Mouse (Mus musculus) liver, embryonic 16.5 days (tissue): ENCODE data around the gene Lpin2. TPM values are rescaled to one million over a fixed set of nuclear protein-coding genes. Genes with fewer than 3 reads are reported as not detected.

Source experiments
- ATAC-seq: fragments of 200-750 bp; cut with Nextera tagmentation; 2 replicates; pipeline ENCODE4 v1.8.0; 2017; ENCODE audit warnings: low read depth, mild to moderate bottlenecking, moderate number of reproducible peaks, moderate library complexity
- H3K27ac ChIP-seq: fragments of 300-500 bp; sonication (generic); 2 replicates; pipeline ENCODE4 v1.5.1; 2014; ENCODE audit warnings: mild to moderate bottlenecking, low read length
- H3K27me3 ChIP-seq: fragments of 300-500 bp; sonication (generic); 2 replicates; pipeline ENCODE4 v1.6.1; 2014; ENCODE audit warnings: low read depth, low read length, mixed read lengths; ENCODE audit not compliant: control insufficient read depth, insufficient read depth
- H3K36me3 ChIP-seq: fragments of 300-500 bp; sonication (generic); 2 replicates; pipeline ENCODE4 v1.6.1; 2014; ENCODE audit warnings: mild to moderate bottlenecking; ENCODE audit not compliant: control insufficient read depth, insufficient read depth
- H3K4me1 ChIP-seq: fragments of 300-500 bp; sonication (generic); 2 replicates; pipeline ENCODE4 v1.6.1; 2014; ENCODE audit warnings: low read depth, low read length, mixed read lengths; ENCODE audit not compliant: control insufficient read depth
- H3K4me2 ChIP-seq: fragments of 300-500 bp; sonication (generic); 2 replicates; pipeline ENCODE4 v1.6.1; 2014; ENCODE audit warnings: low read depth, low read length, mixed read lengths
- H3K4me3 ChIP-seq: fragments of 300-500 bp; sonication (generic); 2 replicates; pipeline ENCODE4 v1.5.1; 2014; ENCODE audit warnings: low read depth, mild to moderate bottlenecking, low read length
- H3K9ac ChIP-seq: fragments of 300-500 bp; sonication (generic); 2 replicates; pipeline ENCODE4 v1.6.1; 2014; ENCODE audit warnings: low read depth, low read length
- H3K9me3 ChIP-seq: fragments of 300-500 bp; sonication (generic); replicated peaks from 2 replicates; pipeline ENCODE4 v1.6.1; 2016; ENCODE audit warnings: low read length; ENCODE audit not compliant: control insufficient read depth
- WGBS: fragments of 180-500 bp; shearing (Covaris S2); extraction: QIAGEN DNeasy Blood & Tissue Kit; methylation state at CpG from one replicate; pipeline ENCODE4 v1.1.7; 2014; ENCODE audit not compliant: insufficient replicate concordance; 5-methylcytosine and 5-hydroxymethylcytosine counted together
- polyA plus RNA-seq: library from polyadenylated mRNA; unstranded; fragments of >200 nt; fragmentation: Nextera tagmentation; extraction: Ambion mirVana; gene quantifications from 2 replicates; pipeline ENCODE4 v1.2.1, GENCODE M21; 2015

Lpin2 gene
- polyA plus RNA-seq, 1 experiment from 2014 or later: 51.5 TPM

GRCm38 (mm10) chr17:71204809-71205091 is 22.4 kb downstream of the Lpin2 start:
- peak; percentile 7 for ATAC-seq
- Histone ChIP-seq H3K4me1 (peaks cover 48% of the 10 kb centered on the region), H3K27ac (peak overlapping the region; percentile 84), H3K27me3 (no peaks in the 10 kb centered on the region), H3K36me3 (no peaks in the 10 kb centered on the region; the same call in 1 of the 2 replicates), H3K4me3 (peak overlapping the region; percentile 58), H3K4me2 (peak overlapping the region; percentile 67), H3K9ac (peak overlapping the region; percentile 53), H3K9me3 (no peaks in the 10 kb centered on the region)
- 47% methylated on average over 6 of the region's 6 CpGs for WGBS

- peak overlapping the region; percentile 71 for H3K27ac ChIP-seq
- H3K9me3 ChIP-seq: no peaks in the 10 kb centered on the region
- ATAC-seq: no peak
- H3K36me3 ChIP-seq: no peaks in the 10 kb centered on the region; the same call in 1 of the 2 replicates
- no peaks in the 10 kb centered on the region for H3K27me3 ChIP-seq
- H3K4me3 ChIP-seq: peak overlapping the region; percentile 58
- H3K4me2 ChIP-seq: peak overlapping the region; percentile 48
- H3K9ac ChIP-seq: peak overlapping the region; percentile 45
- 62% methylated on average over 12 of the region's 12 CpGs for WGBS
- peaks cover 61% of the 10 kb centered on the region for H3K4me1 ChIP-seq
These were observed 24.0 kb downstream of the Lpin2 start for GRCm38 (mm10) chr17:71206136-71206893.

GRCm38 (mm10) chr17:71207268-71207667 is 24.9 kb downstream of the Lpin2 start:
- H3K4me1 ChIP-seq: peaks cover 61% of the 10 kb centered on the region
- no peaks in the 10 kb centered on the region for H3K9me3 ChIP-seq
- no peak for ATAC-seq
- 79% methylated on average over 3 of the region's 3 CpGs for WGBS
- H3K4me3 ChIP-seq: peak overlapping the region; percentile 58
- H3K9ac ChIP-seq: peak overlapping the region; percentile 23; the same call in 1 of the 2 replicates
- H3K27ac ChIP-seq: peak overlapping the region; percentile 72
- no peaks in the 10 kb centered on the region; the same call in 1 of the 2 replicates for H3K36me3 ChIP-seq
- H3K27me3 ChIP-seq: no peaks in the 10 kb centered on the region
- H3K4me2 ChIP-seq: peak overlapping the region; percentile 48

- H3K4me1 ChIP-seq: peaks cover 61% of the 10 kb centered on the region
- H3K27ac ChIP-seq: no peak overlapping the region
- H3K9me3 ChIP-seq: no peaks in the 10 kb centered on the region
- no peak overlapping the region for H3K9ac ChIP-seq
- H3K27me3 ChIP-seq: no peaks in the 10 kb centered on the region
- 88% methylated on average over 1 of the region's 1 CpGs for WGBS
- H3K36me3 ChIP-seq: no peaks in the 10 kb centered on the region; the same call in 1 of the 2 replicates
- no peak overlapping the region for H3K4me3 ChIP-seq
- H3K4me2 ChIP-seq: no peak overlapping the region
- no peak for ATAC-seq
These were observed 26.0 kb downstream of the Lpin2 start for GRCm38 (mm10) chr17:71208376-71208775.

- Histone ChIP-seq H3K27ac (no peak overlapping the region), H3K4me3 (no peak overlapping the region), H3K9ac (no peak overlapping the region), H3K36me3 (no peaks in the 10 kb centered on the region; the same call in 1 of the 2 replicates), H3K27me3 (no peaks in the 10 kb centered on the region), H3K4me2 (no peak overlapping the region), H3K9me3 (no peaks in the 10 kb centered on the region), H3K4me1 (peaks cover 65% of the 10 kb centered on the region)
- 84% methylated on average over 1 of the region's 1 CpGs for WGBS
- no peak for ATAC-seq
These were observed 26.6 kb downstream of the Lpin2 start for GRCm38 (mm10) chr17:71208921-71209320.

- Histone ChIP-seq H3K27ac (no peak overlapping the region), H3K4me1 (peaks cover 66% of the 10 kb centered on the region)
- 51% methylated on average over 3 of the region's 3 CpGs for WGBS
These were observed 27.6 kb downstream of the Lpin2 start for GRCm38 (mm10) chr17:71209936-71210335.

GRCm38 (mm10) chr17:71211962-71212646 is 29.7 kb downstream of the Lpin2 start:
- Histone ChIP-seq H3K9ac (no peak overlapping the region), H3K4me1 (peaks cover 68% of the 10 kb centered on the region), H3K27me3 (no peaks in the 10 kb centered on the region), H3K27ac (peak overlapping the region; percentile 83), H3K4me3 (peak overlapping the region; percentile 22), H3K9me3 (no peaks in the 10 kb centered on the region), H3K4me2 (peak overlapping the region; percentile 56), H3K36me3 (peaks cover 4% of the 10 kb centered on the region)
- peak; percentile 87 for ATAC-seq
- 22% methylated on average over 6 of the region's 6 CpGs for WGBS

More at GRCm38 (mm10) chr17:71209936-71210335, 27.6 kb downstream of the Lpin2 start:
- Histone ChIP-seq H3K27me3 (no peaks in the 10 kb centered on the region), H3K36me3 (no peaks in the 10 kb centered on the region; the same call in 1 of the 2 replicates), H3K4me2 (peak overlapping the region; percentile 11; the same call in 1 of the 2 replicates), H3K9ac (no peak overlapping the region), H3K9me3 (no peaks in the 10 kb centered on the region), H3K4me3 (no peak overlapping the region)
- ATAC-seq: no peak

- Histone ChIP-seq H3K36me3 (peaks cover 15% of the 10 kb centered on the region), H3K27ac (peak overlapping the region; percentile 63), H3K9me3 (no peaks in the 10 kb centered on the region), H3K4me1 (peaks cover 64% of the 10 kb centered on the region), H3K27me3 (no peaks in the 10 kb centered on the region), H3K4me2 (peak overlapping the region; percentile 59), H3K4me3 (no peak overlapping the region), H3K9ac (no peak overlapping the region)
- WGBS: 80% methylated on average over 1 of the region's 1 CpGs
- ATAC-seq: no peak
These were observed 31.3 kb downstream of the Lpin2 start for GRCm38 (mm10) chr17:71213666-71214065.
